Mouse (Mus musculus): ENCODE measurements around the gene Zbtb20. TPM values are rescaled to one million over a fixed set of nuclear protein-coding genes. Genes with fewer than 3 reads are reported as not detected.

Gene Zbtb20
- polyA plus RNA-seq, 1 experiment from 2014 or later = 20.2 TPM

DNA sequence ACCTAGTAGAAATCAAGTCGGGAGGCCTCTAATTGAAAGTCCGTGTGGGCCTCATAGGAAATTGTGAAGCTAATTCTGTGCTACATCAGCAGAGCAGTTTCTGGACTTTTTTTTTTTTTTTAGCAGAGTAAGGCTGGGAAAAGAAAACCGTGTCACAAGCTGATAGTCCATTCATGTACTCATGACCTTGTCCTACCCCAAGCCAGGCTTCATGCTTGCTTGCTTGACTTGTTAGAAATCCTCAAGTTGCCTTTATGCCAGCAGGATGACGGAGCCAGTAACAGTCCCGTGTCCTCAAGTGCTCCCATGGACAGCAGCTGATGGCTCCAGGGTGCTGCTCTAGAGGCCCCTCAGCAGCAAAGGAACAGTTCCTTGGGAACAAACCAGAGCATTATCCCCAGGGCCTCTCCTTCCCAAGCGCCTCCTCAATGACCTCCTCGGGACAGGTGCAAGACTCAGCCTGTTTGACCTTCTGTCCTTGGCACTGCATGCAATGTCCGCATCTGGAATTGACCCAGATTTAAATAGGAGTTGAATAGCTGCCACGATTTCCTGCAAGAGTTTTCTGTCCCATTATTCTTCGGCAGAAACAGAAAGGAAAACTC lies 588.9 kb downstream of the Zbtb20 start:
- Histone ChIP-seq H3K4me3 (no peak overlapping the region), H3K9me3 (no peaks in the 10 kb centered on the region), H3K4me2 (no peak overlapping the region), H3K27ac (no peak overlapping the region), H3K9ac (no peak overlapping the region), H3K27me3 (no peaks in the 10 kb centered on the region), H3K4me1 (peaks cover 19% of the 10 kb centered on the region), H3K36me3 (no peaks in the 10 kb centered on the region)
- 71% methylated on average over 10 of the region's 10 CpGs for WGBS
- no peak for ATAC-seq (ENCODE audit: insufficient number of reproducible peaks, insufficient read depth, low FRiP score, low TSS enrichment, low read depth)

GRCm38 (mm10) chr16:43465368-43465839 lies 589.7 kb downstream of the Zbtb20 start:
- Histone ChIP-seq H3K4me1 (peaks cover 19% of the 10 kb centered on the region), H3K27me3 (no peaks in the 10 kb centered on the region), H3K36me3 (no peaks in the 10 kb centered on the region), H3K27ac (no peak overlapping the region), H3K4me2 (no peak overlapping the region), H3K9me3 (no peaks in the 10 kb centered on the region), H3K4me3 (no peak overlapping the region), H3K9ac (no peak overlapping the region)
- ATAC-seq (ENCODE audit: insufficient number of reproducible peaks, insufficient read depth, low FRiP score, low TSS enrichment, low read depth) = no peak
- 63% methylated on average over 3 of the region's 3 CpGs for WGBS

- Histone ChIP-seq H3K9me3 (no peaks in the 10 kb centered on the region), H3K4me2 (no peak overlapping the region), H3K4me1 (peaks cover 19% of the 10 kb centered on the region), H3K9ac (no peak overlapping the region), H3K27ac (no peak overlapping the region), H3K27me3 (no peaks in the 10 kb centered on the region), H3K36me3 (no peaks in the 10 kb centered on the region), H3K4me3 (no peak overlapping the region)
- 85% methylated on average over 9 of the region's 9 CpGs for WGBS
- ATAC-seq (ENCODE audit: insufficient number of reproducible peaks, insufficient read depth, low FRiP score, low TSS enrichment, low read depth) = no peak
Measured at GRCm38 (mm10) chr16:43465921-43466748, 590.5 kb downstream of the Zbtb20 start.

DNA sequence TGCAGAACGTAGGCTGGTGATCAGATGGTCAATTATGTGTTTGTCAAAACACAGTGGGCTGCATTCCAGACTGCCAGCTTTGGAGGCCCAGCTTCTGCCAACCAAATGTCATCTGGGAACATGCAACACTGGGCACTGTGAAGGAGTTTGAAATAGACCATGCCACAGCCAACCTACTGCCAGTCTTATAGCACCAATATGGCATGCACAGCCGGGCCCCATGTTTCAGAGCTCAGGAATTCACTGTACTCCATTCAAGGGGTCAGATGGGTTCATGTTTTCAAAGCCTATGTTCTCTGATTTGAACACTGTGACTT lies 591.0 kb downstream of the Zbtb20 start:
- H3K9me3 ChIP-seq = no peaks in the 10 kb centered on the region
- no peak overlapping the region for H3K9ac ChIP-seq
- H3K36me3 ChIP-seq = no peaks in the 10 kb centered on the region
- ATAC-seq (ENCODE audit: insufficient number of reproducible peaks, insufficient read depth, low FRiP score, low TSS enrichment, low read depth) = no peak
- no peak overlapping the region for H3K27ac ChIP-seq
- no peak overlapping the region for H3K4me3 ChIP-seq
- no peak overlapping the region for H3K4me2 ChIP-seq
- H3K27me3 ChIP-seq = no peaks in the 10 kb centered on the region
- 78% methylated on average over 2 of the region's 2 CpGs for WGBS
- peaks cover 19% of the 10 kb centered on the region for H3K4me1 ChIP-seq

DNA sequence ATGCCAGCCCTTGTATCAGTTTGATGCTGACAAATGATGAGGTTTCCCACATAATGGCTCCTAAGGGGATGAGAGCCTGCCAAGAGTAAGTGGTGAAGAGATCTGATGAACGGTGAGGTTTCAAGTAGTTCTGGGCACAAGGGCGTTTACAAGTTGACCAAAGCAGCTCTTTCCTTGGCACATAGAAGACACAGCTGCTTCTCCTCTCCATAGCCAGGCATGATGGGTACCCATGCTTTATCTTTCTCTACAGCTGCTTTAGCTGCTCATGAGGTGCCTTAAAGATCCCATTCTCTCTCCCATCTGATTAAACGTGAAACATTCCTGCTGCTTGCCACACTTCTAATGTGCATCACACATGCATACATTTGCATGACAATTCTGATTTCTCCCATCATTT lies 595.4 kb downstream of the Zbtb20 start:
- no peaks in the 10 kb centered on the region for H3K4me1 ChIP-seq
- H3K9me3 ChIP-seq = no peaks in the 10 kb centered on the region
- H3K36me3 ChIP-seq = no peaks in the 10 kb centered on the region
- no peak overlapping the region for H3K9ac ChIP-seq
- no peaks in the 10 kb centered on the region for H3K27me3 ChIP-seq
- H3K4me2 ChIP-seq = no peak overlapping the region
- H3K4me3 ChIP-seq = no peak overlapping the region
- no peak for ATAC-seq (ENCODE audit: insufficient number of reproducible peaks, insufficient read depth, low FRiP score, low TSS enrichment, low read depth)
- 82% methylated on average over 3 of the region's 3 CpGs for WGBS
- no peak overlapping the region for H3K27ac ChIP-seq

- Histone ChIP-seq H3K9me3 (no peaks in the 10 kb centered on the region), H3K27me3 (no peaks in the 10 kb centered on the region), H3K4me3 (no peak overlapping the region), H3K27ac (no peak overlapping the region), H3K4me1 (no peaks in the 10 kb centered on the region), H3K4me2 (no peak overlapping the region), H3K36me3 (no peaks in the 10 kb centered on the region), H3K9ac (no peak overlapping the region)
- ATAC-seq (ENCODE audit: insufficient number of reproducible peaks, insufficient read depth, low FRiP score, low TSS enrichment, low read depth) = no peak
- WGBS = 82% methylated on average over 11 of the region's 11 CpGs
Measured at GRCm38 (mm10) chr16:43474941-43475728, 599.5 kb downstream of the Zbtb20 start.

DNA sequence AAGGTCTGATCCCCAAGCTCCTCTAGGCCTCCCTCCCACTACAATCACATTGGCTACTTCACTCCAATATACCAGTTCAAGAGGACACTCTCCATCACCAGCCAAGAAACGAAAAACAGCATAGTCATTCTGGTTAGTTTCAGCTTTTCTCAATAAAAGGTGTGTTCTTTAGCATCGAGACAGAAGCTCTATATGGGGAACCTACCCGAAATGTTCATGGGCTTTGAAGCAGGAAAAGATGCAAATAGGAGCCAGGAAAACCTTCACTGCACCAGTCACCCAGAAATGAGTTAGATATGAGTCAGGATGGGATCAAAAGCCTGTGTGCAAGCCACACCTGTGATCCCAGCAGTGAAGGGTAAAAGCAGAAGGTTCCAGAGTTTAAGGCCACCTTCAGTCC lies 601.2 kb downstream of the Zbtb20 start:
- Histone ChIP-seq H3K36me3 (no peaks in the 10 kb centered on the region), H3K4me3 (no peak overlapping the region), H3K4me1 (no peaks in the 10 kb centered on the region), H3K9ac (no peak overlapping the region), H3K4me2 (no peak overlapping the region), H3K9me3 (no peaks in the 10 kb centered on the region), H3K27me3 (no peaks in the 10 kb centered on the region), H3K27ac (no peak overlapping the region)
- ATAC-seq (ENCODE audit: insufficient number of reproducible peaks, insufficient read depth, low FRiP score, low TSS enrichment, low read depth) = no peak
- WGBS = 86% methylated on average over 3 of the region's 3 CpGs

GRCm38 (mm10) chr16:43478352-43478751 lies 602.7 kb downstream of the Zbtb20 start:
- no peaks in the 10 kb centered on the region for H3K36me3 ChIP-seq
- no peaks in the 10 kb centered on the region for H3K9me3 ChIP-seq
- no peak overlapping the region for H3K4me3 ChIP-seq
- H3K27me3 ChIP-seq = no peaks in the 10 kb centered on the region
- H3K4me1 ChIP-seq = no peaks in the 10 kb centered on the region
- WGBS = 67% methylated on average over 1 of the region's 1 CpGs
- no peak overlapping the region for H3K27ac ChIP-seq
- no peak for ATAC-seq (ENCODE audit: insufficient number of reproducible peaks, insufficient read depth, low FRiP score, low TSS enrichment, low read depth)
- no peak overlapping the region for H3K9ac ChIP-seq
- H3K4me2 ChIP-seq = no peak overlapping the region

GRCm38 (mm10) chr16:43480532-43480931 lies 604.9 kb downstream of the Zbtb20 start:
- Histone ChIP-seq H3K4me3 (no peak overlapping the region), H3K9me3 (no peaks in the 10 kb centered on the region), H3K36me3 (no peaks in the 10 kb centered on the region), H3K9ac (no peak overlapping the region), H3K4me2 (no peak overlapping the region), H3K27ac (no peak overlapping the region), H3K4me1 (no peaks in the 10 kb centered on the region), H3K27me3 (no peaks in the 10 kb centered on the region)
- no peak for ATAC-seq (ENCODE audit: insufficient number of reproducible peaks, insufficient read depth, low FRiP score, low TSS enrichment, low read depth)
- 73% methylated on average over 6 of the region's 6 CpGs for WGBS

DNA sequence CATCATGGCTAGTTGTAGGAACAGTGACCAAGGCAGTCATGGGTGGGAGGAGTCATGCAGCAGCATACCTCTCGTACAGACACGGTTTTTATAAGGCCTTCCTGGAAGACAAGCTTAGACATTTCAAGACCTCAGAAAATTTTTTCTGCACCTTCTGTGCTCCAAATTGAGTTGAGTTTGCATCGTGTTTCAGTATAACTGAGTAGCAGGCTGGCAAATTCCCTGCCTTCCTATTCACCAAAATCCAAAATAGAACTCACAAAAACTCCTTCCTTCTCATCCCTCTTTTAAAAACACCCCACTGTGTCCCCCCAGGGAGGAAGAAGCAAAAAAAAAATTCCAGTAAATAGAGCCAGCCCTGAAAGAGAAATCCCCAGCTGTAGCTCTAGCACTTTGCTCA lies 606.4 kb downstream of the Zbtb20 start:
- no peak overlapping the region for H3K4me3 ChIP-seq
- no peak for ATAC-seq (ENCODE audit: insufficient number of reproducible peaks, insufficient read depth, low FRiP score, low TSS enrichment, low read depth)
- H3K9ac ChIP-seq = no peak overlapping the region
- no peak overlapping the region for H3K4me2 ChIP-seq
- WGBS = 45% methylated on average over 3 of the region's 3 CpGs
- no peaks in the 10 kb centered on the region for H3K9me3 ChIP-seq
- H3K27ac ChIP-seq = no peak overlapping the region
- no peaks in the 10 kb centered on the region for H3K4me1 ChIP-seq
- no peaks in the 10 kb centered on the region for H3K36me3 ChIP-seq
- no peaks in the 10 kb centered on the region for H3K27me3 ChIP-seq

- Histone ChIP-seq H3K4me1 (no peaks in the 10 kb centered on the region), H3K27me3 (no peaks in the 10 kb centered on the region), H3K36me3 (no peaks in the 10 kb centered on the region), H3K9me3 (no peaks in the 10 kb centered on the region), H3K27ac (no peak overlapping the region), H3K9ac (no peak overlapping the region), H3K4me3 (no peak overlapping the region), H3K4me2 (no peak overlapping the region)
- ATAC-seq (ENCODE audit: insufficient number of reproducible peaks, insufficient read depth, low FRiP score, low TSS enrichment, low read depth) = no peak
- WGBS = 90% methylated on average over 2 of the region's 2 CpGs
Measured at GRCm38 (mm10) chr16:43482738-43483137, 607.1 kb downstream of the Zbtb20 start.

- Histone ChIP-seq H3K36me3 (no peaks in the 10 kb centered on the region), H3K4me2 (no peak overlapping the region), H3K9ac (no peak overlapping the region), H3K27me3 (no peaks in the 10 kb centered on the region), H3K9me3 (no peaks in the 10 kb centered on the region), H3K4me3 (no peak overlapping the region), H3K4me1 (no peaks in the 10 kb centered on the region), H3K27ac (no peak overlapping the region)
- 71% methylated on average over 4 of the region's 4 CpGs for WGBS
- no peak for ATAC-seq (ENCODE audit: insufficient number of reproducible peaks, insufficient read depth, low FRiP score, low TSS enrichment, low read depth)
Measured at GRCm38 (mm10) chr16:43484400-43484799, 608.7 kb downstream of the Zbtb20 start.

All from embryonic facial prominence, embryonic 13.5 days (tissue).